8 mouse cellular contexts compared by ENCODE assay signal in genomic region chr14:30625856-30626726, GRCm38 (mm10). TPM values are rescaled to one million over a fixed set of nuclear protein-coding genes. Genes with fewer than 3 reads are reported as not detected.
DNase-seq lines count a peak whose midpoint lies in the region; ATAC-seq and TF ChIP-seq lines count a peak whose summit lies in the region.

Prkcd (minus strand) TSS chr14:30626210.

- H3K9me3 ChIP-seq in hindbrain, embryonic 14.5 days (ENCODE audit: control insufficient read depth, low read length), result no peaks in the 10 kb centered on the region

- no peak for TF ChIP-seq CTCF in left cerebral cortex, adult 2 months (IDR thresholded peaks at IDR 0.05)

- DNase-seq in WW6 (ENCODE audit: low read depth, low spot score), result peak; percentile 59
- peak; percentile 76 to 85 for DNase-seq in cerebellum, postnatal 10 days
- DNase-seq in frontal cortex, postnatal 36 days (ENCODE audit: low spot score in 2 of 2), result peak; percentile 21 to 37
- peak; percentile 49 for DNase-seq in hindbrain, embryonic 14.5 days (ENCODE audit: low spot score)
- peak; percentile 41 to 53 for DNase-seq in left cerebral cortex, adult 2 months (ENCODE audit: extremely low spot score in 1 of 2, low spot score in 2 of 2)
- DNase-seq in right cerebral cortex, postnatal 10 days (ENCODE audit: low spot score in 2 of 2), result peak; percentile 75 to 78
- DNase-seq in urinary bladder, postnatal 36 days (ENCODE audit: low spot score in 2 of 2), result peak; percentile 77 to 86

- H3K4me1 ChIP-seq in hindbrain, embryonic 14.5 days (replicated peaks; ENCODE audit: control insufficient read depth, insufficient read depth, low read length), result peaks cover 5% of the 10 kb centered on the region; the same call in 1 of the 2 replicates

- ATAC-seq in hindbrain, embryonic 14.5 days (ENCODE audit: low FRiP score), result peak; percentile 36; the same call in 1 of the 2 replicates

- H3K36me3 ChIP-seq in hindbrain, embryonic 14.5 days (replicated peaks; ENCODE audit: control insufficient read depth, insufficient read depth), result no peaks in the 10 kb centered on the region
- H3K36me3 ChIP-seq in macrophage (ENCODE audit: inconsistent target), result peaks cover 7% of the 10 kb centered on the region; the same call in 1 of the 2 replicates

- H3K4me3 ChIP-seq in hindbrain, embryonic 14.5 days (replicated peaks; ENCODE audit: low read length), result peak within 1 kb of the TSS; percentile 58
- H3K4me3 ChIP-seq in left cerebral cortex, adult 2 months, result peak within 1 kb of the TSS; percentile 54
- peak within 1 kb of the TSS; percentile 99 for H3K4me3 ChIP-seq in macrophage (ENCODE audit: inconsistent target)

- under 1% methylated on average over 55 of the region's 71 CpGs for WGBS in hindbrain, embryonic 14.5 days
- 2% methylated on average over 67 of the region's 71 CpGs for WGBS in macrophage (ENCODE audit: missing documents)

- peaks cover 48% of the 10 kb centered on the region for H3K79me2 ChIP-seq in macrophage (ENCODE audit: inconsistent target)

- H3K4me2 ChIP-seq in hindbrain, embryonic 14.5 days (replicated peaks), result peak within 1 kb of the TSS; percentile 68

- H3K27ac ChIP-seq in hindbrain, embryonic 14.5 days, result no peak within 1 kb of the TSS
- H3K27ac ChIP-seq in left cerebral cortex, adult 2 months, result peak within 1 kb of the TSS; percentile 33; the same call in 1 of the 2 replicates
- H3K27ac ChIP-seq in macrophage, result peak within 1 kb of the TSS; percentile 91

- H3K9ac ChIP-seq in hindbrain, embryonic 14.5 days, result peak within 1 kb of the TSS; percentile 59

- intact Hi-C loops in left cerebral cortex, adult 2 months (cut with DNase I), result no loop called here

- peaks cover 4% of the 10 kb centered on the region; the same call in 1 of the 2 replicates for H3K27me3 ChIP-seq in hindbrain, embryonic 14.5 days (ENCODE audit: control insufficient read depth, insufficient read depth, low read length)

RNA-seq across cellular contexts. Expression of gene Prkcd, which starts in this region (rescaled TPM):
- polyA plus RNA-seq in hindbrain, embryonic 14.5 days (2014; fragmentation: Nextera tagmentation; extraction: Ambion mirVana), result 19.4 and 21.1 TPM in 2 replicates
- 10 to 100 TPM; 10.5 to 16.1 TPM for total RNA-seq in left cerebral cortex, adult 2 months (2021)
- 1,000 to 10,000 TPM in 23 of 26 experiments, 100 to 1,000 TPM in 3; 920 to 2,399 (median 1,316) TPM for total RNA-seq in macrophage (2018; cell fraction: chromatin; rRNA removed)
- 100 to 1,000 TPM; 168 to 279 (median 213) TPM for total RNA-seq in macrophage (2018; cell fraction: cytosol; rRNA removed)
- total RNA-seq in macrophage (2018; cell fraction: nucleus; rRNA removed), result 1,000 to 10,000 TPM in 7 of 26 experiments, 100 to 1,000 TPM in 19; 420 to 1,209 (median 753) TPM
- polyA plus RNA-seq in macrophage (2018), result 108 to 303 TPM (median 176 TPM) in 3 replicates

Comparison
In these comparisons a context has a peak if more than half of its experiments do, and no peak if none do; other contexts are left out.
1. DNase-seq: peak in every context shown above with its lines; median percentile 82 in urinary bladder, postnatal 36 days; 80 in cerebellum, postnatal 10 days; 76 in right cerebral cortex, postnatal 10 days; 59 in WW6; 49 in hindbrain, embryonic 14.5 days; 47 in left cerebral cortex, adult 2 months; 29 in frontal cortex, postnatal 36 days.